Mouse (Mus musculus): ENCODE measurements around the gene Rnf150. TPM values are rescaled to one million over a fixed set of nuclear protein-coding genes. Genes with fewer than 3 reads are reported as not detected.

Rnf150 gene
- polyA plus RNA-seq, 1 experiment, result 3.5 TPM

DNA sequence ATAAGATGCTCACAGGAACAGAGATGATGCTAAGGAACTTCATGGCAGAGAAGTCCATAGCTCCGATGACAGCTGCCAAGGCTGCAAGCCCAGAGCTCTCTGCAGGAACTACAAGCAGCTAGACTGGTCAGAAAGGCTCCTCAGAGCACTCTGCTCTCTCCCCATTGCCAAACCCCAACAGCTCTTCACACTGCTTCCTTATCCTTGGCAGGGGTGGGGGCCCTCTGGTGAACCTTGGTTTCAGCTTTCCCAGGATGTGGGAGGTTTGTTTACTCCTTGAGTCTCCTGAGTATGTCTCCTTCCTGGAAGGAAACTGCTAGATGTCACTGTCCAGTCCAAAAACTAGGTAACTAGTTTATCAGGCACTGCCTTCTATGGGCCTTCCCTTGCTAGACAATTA, 276.9 kb downstream of the Rnf150 start:
- no peaks in the 10 kb centered on the region for H3K79me3 ChIP-seq (ENCODE audit: low read depth)
- H3K79me2 ChIP-seq (ENCODE audit: control insufficient read depth, insufficient read depth), result no peaks in the 10 kb centered on the region
- no peaks in the 10 kb centered on the region for H3K27me3 ChIP-seq (ENCODE audit: control insufficient read depth, insufficient read depth, insufficient read length)
- TF ChIP-seq USF1 (IDR thresholded peaks at IDR 0.05; ENCODE audit: low read depth) (no peak), CTCF (IDR thresholded peaks at IDR 0.05; ENCODE audit: control insufficient read depth, insufficient read depth, insufficient read length) (no peak), MAX (IDR thresholded peaks at IDR 0.05) (no peak), MYOG (IDR thresholded peaks at IDR 0.05; ENCODE audit: control insufficient read depth, extremely low read depth, insufficient read length) (no peak), CEBPB (IDR thresholded peaks at IDR 0.05; ENCODE audit: low read depth) (no peak), FOSL1 (IDR thresholded peaks at IDR 0.05; ENCODE audit: insufficient read depth, low read length, poor library complexity, severe bottlenecking) (no peak), MYOD1 (IDR thresholded peaks at IDR 0.05; ENCODE audit: control insufficient read depth, insufficient read length, low read depth) (no peak)
- no peak overlapping the region for H3ac ChIP-seq (ENCODE audit: control insufficient read depth, insufficient read length, low read depth)
- H3K4me3 ChIP-seq (ENCODE audit: insufficient read depth, poor library complexity, severe bottlenecking), result no peak overlapping the region
- no peaks in the 10 kb centered on the region for H3K36me3 ChIP-seq (ENCODE audit: control insufficient read depth, insufficient read depth)

DNA sequence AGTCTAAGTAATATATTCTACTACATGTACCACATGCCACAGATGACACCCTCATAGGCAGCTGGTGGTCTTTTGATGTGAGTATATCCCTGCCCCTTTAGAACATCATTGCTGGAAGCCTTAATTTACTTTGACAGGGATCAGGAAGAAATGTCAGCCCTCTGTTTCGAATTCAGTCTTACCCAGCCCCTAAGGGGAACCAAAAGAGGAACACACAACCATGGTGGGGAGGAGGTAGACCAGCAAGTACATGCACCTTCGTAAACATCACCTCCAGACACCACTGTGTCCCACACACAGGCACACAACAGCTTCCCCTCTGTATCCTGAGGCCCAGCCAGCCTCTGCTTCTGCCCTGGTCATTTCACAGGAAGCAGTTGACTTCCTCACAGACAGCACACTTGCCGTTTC, 277.6 kb downstream of the Rnf150 start:
- TF ChIP-seq MYOD1 (IDR thresholded peaks at IDR 0.05; ENCODE audit: control insufficient read depth, insufficient read length, low read depth) (no peak), USF1 (IDR thresholded peaks at IDR 0.05; ENCODE audit: low read depth) (no peak), MAX (IDR thresholded peaks at IDR 0.05) (no peak), FOSL1 (IDR thresholded peaks at IDR 0.05; ENCODE audit: insufficient read depth, low read length, poor library complexity, severe bottlenecking) (no peak), MYOG (IDR thresholded peaks at IDR 0.05; ENCODE audit: control insufficient read depth, extremely low read depth, insufficient read length) (no peak), CTCF (IDR thresholded peaks at IDR 0.05; ENCODE audit: control insufficient read depth, insufficient read depth, insufficient read length) (no peak), CEBPB (IDR thresholded peaks at IDR 0.05; ENCODE audit: low read depth) (no peak)
- Histone ChIP-seq H3ac (ENCODE audit: control insufficient read depth, insufficient read length, low read depth) (no peak overlapping the region), H3K79me2 (ENCODE audit: control insufficient read depth, insufficient read depth) (no peaks in the 10 kb centered on the region), H3K4me3 (ENCODE audit: insufficient read depth, poor library complexity, severe bottlenecking) (no peak overlapping the region), H3K36me3 (ENCODE audit: control insufficient read depth, insufficient read depth) (no peaks in the 10 kb centered on the region), H3K79me3 (ENCODE audit: low read depth) (no peaks in the 10 kb centered on the region), H3K27me3 (ENCODE audit: control insufficient read depth, insufficient read depth, insufficient read length) (no peaks in the 10 kb centered on the region)

Other genes starting within 250 kb of the Rnf150 start
- 22.2 TPM for gene Zfp330, start 89.2 kb upstream of the Rnf150 start, polyA plus RNA-seq (2012; fragmentation: generic; extraction: Trizol)

Data from C2C12 (cell line).